Mouse (Mus musculus) lung, postnatal 0 days (tissue): ENCODE results near the gene Btbd16.

Experiments
- CTCF ChIP-seq: IDR thresholded peaks from 2 replicates; pipeline ENCODE4 v1.5.1; 2016; ENCODE audit warnings: antibody characterized with exemption, mild to moderate bottlenecking
- EP300 ChIP-seq: IDR thresholded peaks from 2 replicates; pipeline ENCODE4 v1.6.1; 2016; ENCODE audit warnings: antibody characterized with exemption, mild to moderate bottlenecking, control low read depth

DNA sequence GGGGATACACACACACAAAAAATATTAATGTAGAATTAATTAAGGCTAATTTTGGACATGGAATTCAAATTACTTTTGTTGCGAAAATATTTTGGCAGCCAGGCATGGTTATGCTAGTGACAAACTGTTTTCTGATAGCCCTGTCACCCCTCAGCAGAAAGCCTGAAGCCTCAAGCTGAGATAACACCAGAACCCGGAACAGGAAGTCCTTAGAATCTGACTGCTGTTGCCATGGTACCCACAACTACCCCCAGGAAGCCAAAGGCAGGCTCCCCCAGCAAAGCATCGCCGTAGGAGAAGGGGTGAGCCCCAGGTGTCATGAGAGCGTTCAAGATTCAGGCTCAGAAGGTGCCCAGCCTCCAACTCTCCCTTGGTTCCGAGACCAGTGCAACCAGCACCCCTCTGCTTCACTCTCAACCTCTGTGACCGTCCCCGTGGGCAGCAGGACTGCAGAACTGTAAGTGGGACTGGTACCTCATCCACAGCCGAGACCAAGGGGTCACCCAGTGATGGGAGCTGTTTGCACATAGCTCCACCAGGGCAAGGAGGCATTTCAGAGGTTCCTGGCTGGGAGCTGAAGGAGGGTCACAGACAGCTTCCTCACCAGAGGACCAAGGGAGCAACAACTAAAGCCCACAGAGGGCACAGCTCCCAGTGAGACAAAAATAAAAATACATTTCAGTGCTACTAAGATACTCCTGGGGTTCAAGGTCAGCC lies at the start of gene Btbd16:
- TF ChIP-seq CTCF (no peak), EP300 (no peak)
